Mouse (Mus musculus) spleen, postnatal 4 days (tissue): ENCODE measurements around the gene Btnl2.
A peak's percentile ranks its signal among the peaks of the same experiment; 100 is the strongest.
"Not testable (repeated sequence)": the region's sequence is repeated elsewhere in the genome, so short reads cannot be mapped to it uniquely, and the experiment has no call there.

ENCODE experiments used
- DNase-seq, 2 experiments: peaks; one replicate each; pipeline ENCODE4 v3.0.0; 2022; ENCODE audit warnings: low spot score in 2 of 2

The Btnl2 gene

GRCm38 (mm10) chr17:34354539-34354938, at the start of gene Btnl2:
Gene Btnl2, plus strand, starts transcription at chr17:34354822.
- DNase-seq: no peak

GRCm38 (mm10) chr17:34305380-34306030, 49.1 kb upstream of the Btnl2 start, which contains the start of gene H2-Eb1:
Gene H2-Eb1, plus strand, starts transcription at chr17:34305867.
- DNase-seq: peak; percentile 82 to 86

GRCm38 (mm10) chr17:34306407-34306806, 48.2 kb upstream of the Btnl2 start:
- no peak for DNase-seq

- DNase-seq: no peak
Measured at GRCm38 (mm10) chr17:34307216-34307615, 47.4 kb upstream of the Btnl2 start.

- DNase-seq: no peak
Measured at GRCm38 (mm10) chr17:34308161-34308560, 46.5 kb upstream of the Btnl2 start.

- no peak for DNase-seq
Measured at GRCm38 (mm10) chr17:34309225-34309624, 45.4 kb upstream of the Btnl2 start.

GRCm38 (mm10) chr17:34309683-34310385, 44.8 kb upstream of the Btnl2 start:
- peak in 1 of 2 experiments; percentile 45 for DNase-seq

GRCm38 (mm10) chr17:34310526-34310925, 44.1 kb upstream of the Btnl2 start:
- DNase-seq: not testable (repeated sequence)

- no peak for DNase-seq
Measured at GRCm38 (mm10) chr17:34312185-34312584, 42.4 kb upstream of the Btnl2 start.

- peak; percentile 74 to 89 for DNase-seq
Measured at GRCm38 (mm10) chr17:34313393-34313792, 41.2 kb upstream of the Btnl2 start.

- DNase-seq: no peak
Measured at GRCm38 (mm10) chr17:34314286-34314685, 40.3 kb upstream of the Btnl2 start.

GRCm38 (mm10) chr17:34315512-34315911, 39.1 kb upstream of the Btnl2 start:
- peak in 1 of 2 experiments; percentile 41 for DNase-seq

GRCm38 (mm10) chr17:34316697-34317096, 37.9 kb upstream of the Btnl2 start:
- DNase-seq: peak in 1 of 2 experiments; percentile 28

- DNase-seq: no peak
Measured at GRCm38 (mm10) chr17:34317275-34317674, 37.3 kb upstream of the Btnl2 start.

GRCm38 (mm10) chr17:34325436-34325835, 29.2 kb upstream of the Btnl2 start, which contains the start of gene H2-Eb2:
Gene H2-Eb2, plus strand, starts transcription at chr17:34325665.
- peak in 1 of 2 experiments; percentile 58 for DNase-seq

- DNase-seq: no peak
Measured at GRCm38 (mm10) chr17:34326373-34326772, 28.2 kb upstream of the Btnl2 start.

GRCm38 (mm10) chr17:34329807-34330206, 24.8 kb upstream of the Btnl2 start:
- DNase-seq: no peak

GRCm38 (mm10) chr17:34331200-34331599, 23.4 kb upstream of the Btnl2 start:
- no peak for DNase-seq

- peak in 1 of 2 experiments; percentile 60 for DNase-seq
Measured at GRCm38 (mm10) chr17:34340619-34341402, 13.8 kb upstream of the Btnl2 start.

- DNase-seq: no peak
Measured at GRCm38 (mm10) chr17:34344882-34345281, 9.7 kb upstream of the Btnl2 start.

GRCm38 (mm10) chr17:34345486-34345885, 9.1 kb upstream of the Btnl2 start:
- DNase-seq: no peak

- no peak for DNase-seq
Measured at GRCm38 (mm10) chr17:34346041-34346440, 8.6 kb upstream of the Btnl2 start.
